Mouse (Mus musculus) cerebellum, adult 2 months (tissue): ENCODE results near the gene Sept5.

ENCODE experiments used
- CTCF ChIP-seq: fragments of 200-500 bp; IDR thresholded peaks from 2 replicates; pipeline ENCODE4 v1.5.1; 2011; ENCODE audit warnings: low read depth, mild to moderate bottlenecking, control low read depth, low read length, moderate library complexity, borderline replicate concordance; ENCODE audit not compliant: insufficient read depth
- POLR2A ChIP-seq: fragments of 200-500 bp; IDR thresholded peaks from 2 replicates; pipeline ENCODE4 v1.6.1; 2011; ENCODE audit warnings: low read length, control low read depth, borderline replicate concordance; ENCODE audit not compliant: insufficient read depth

- TF ChIP-seq CTCF (no peak), POLR2A (no peak)
Observed at GRCm38 (mm10) chr16:18673005-18673404, 43.3 kb upstream of the Sept5 start.
